Mouse (Mus musculus) hindbrain, embryonic 12.5 days (tissue): ENCODE data around the gene Lman2l. TPM values are rescaled to one million over a fixed set of nuclear protein-coding genes. Genes with fewer than 3 reads are reported as not detected.

Source experiments
- ATAC-seq: fragments of 200-750 bp; cut with Nextera tagmentation; 2 replicates; pipeline ENCODE4 v1.8.0; 2017; ENCODE audit warnings: moderate TSS enrichment; ENCODE audit not compliant: low FRiP score
- H3K27ac ChIP-seq: fragments of 300-500 bp; sonication (generic); 2 replicates; pipeline ENCODE4 v1.5.1; 2016; ENCODE audit warnings: mild to moderate bottlenecking
- H3K27me3 ChIP-seq: fragments of 300-500 bp; sonication (generic); 2 replicates; pipeline ENCODE4 v1.6.1; 2016; ENCODE audit warnings: mild to moderate bottlenecking
- H3K36me3 ChIP-seq: fragments of 300-500 bp; sonication (generic); 2 replicates; pipeline ENCODE4 v1.6.1; 2016; ENCODE audit warnings: mild to moderate bottlenecking
- H3K4me1 ChIP-seq: fragments of 300-500 bp; sonication (generic); 2 replicates; pipeline ENCODE4 v1.6.1; 2016
- H3K4me2 ChIP-seq: fragments of 300-500 bp; sonication (generic); replicated peaks from 2 replicates; pipeline ENCODE4 v1.6.1; 2016; ENCODE audit warnings: mild to moderate bottlenecking
- H3K4me3 ChIP-seq: fragments of 300-500 bp; sonication (generic); 2 replicates; pipeline ENCODE4 v1.5.1; 2016; ENCODE audit warnings: mild to moderate bottlenecking
- H3K9ac ChIP-seq: fragments of 300-500 bp; sonication (generic); 2 replicates; pipeline ENCODE4 v1.6.1; 2016; ENCODE audit warnings: mild to moderate bottlenecking, moderate library complexity
- H3K9me3 ChIP-seq: fragments of 300-500 bp; sonication (generic); replicated peaks from 2 replicates; pipeline ENCODE4 v1.6.1; 2016; ENCODE audit warnings: mild to moderate bottlenecking
- WGBS: fragments of 180-500 bp; shearing (Covaris S2); methylation state at CpG from one replicate; pipeline ENCODE4 v1.1.7; 2016; 5-methylcytosine and 5-hydroxymethylcytosine counted together
- polyA plus RNA-seq: library from polyadenylated mRNA; unstranded; fragments of >200 nt; fragmentation: Nextera tagmentation; extraction: Ambion mirVana; gene quantifications from 2 replicates; pipeline ENCODE4 v1.2.1, GENCODE M21; 2016

Lman2l gene
- 74.3 and 76.7 TPM in 2 replicates for polyA plus RNA-seq

GRCm38 (mm10) chr1:36444471-36445464, at the start of gene Lman2l:
TSS of gene Lman2l (minus strand) at chr1:36445271.
- peak within 1 kb of the TSS; percentile 78 for H3K4me3 ChIP-seq
- WGBS: under 1% methylated on average over 57 of the region's 57 CpGs
- peak; percentile 99 for ATAC-seq

DNA sequence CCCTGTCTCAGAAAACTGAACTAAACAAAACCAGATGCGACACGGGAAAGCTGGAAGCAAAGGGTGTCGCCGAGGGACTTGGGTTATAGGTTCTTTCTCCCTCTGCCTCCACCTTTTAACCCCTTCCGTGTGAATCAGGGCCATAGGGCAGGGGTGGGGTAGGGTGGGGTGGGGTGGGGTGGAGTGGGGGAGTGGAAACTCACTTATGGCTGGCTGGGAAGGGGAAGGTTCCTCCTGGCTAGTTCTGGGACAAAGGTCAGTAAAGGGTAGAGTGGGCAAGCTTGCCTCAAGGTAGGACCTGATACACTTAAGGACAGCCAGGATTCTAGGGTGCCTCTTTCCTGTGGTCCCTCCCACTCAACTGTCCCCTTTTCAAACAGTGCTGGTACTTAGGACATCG, 48.2 kb upstream of the Lman2l start:
- Histone ChIP-seq H3K4me1 (peaks cover 6% of the 10 kb centered on the region; the same call in 1 of the 2 replicates), H3K4me2 (no peak overlapping the region), H3K9me3 (no peaks in the 10 kb centered on the region), H3K27ac (no peak overlapping the region), H3K4me3 (no peak overlapping the region), H3K9ac (no peak overlapping the region), H3K27me3 (no peaks in the 10 kb centered on the region), H3K36me3 (peaks cover 3% of the 10 kb centered on the region; the same call in 1 of the 2 replicates)
- WGBS: 73% methylated on average over 6 of the region's 6 CpGs
- ATAC-seq: no peak

More at GRCm38 (mm10) chr1:36444471-36445464, at the start of gene Lman2l:
- no peaks in the 10 kb centered on the region for H3K27me3 ChIP-seq
- H3K4me2 ChIP-seq: peak within 1 kb of the TSS; percentile 75
- peak within 1 kb of the TSS; percentile 78 for H3K9ac ChIP-seq
- H3K36me3 ChIP-seq: peaks cover 8% of the 10 kb centered on the region; the same call in 1 of the 2 replicates
- peak within 1 kb of the TSS; percentile 88 for H3K27ac ChIP-seq
- H3K9me3 ChIP-seq: no peaks in the 10 kb centered on the region
- peaks cover 10% of the 10 kb centered on the region for H3K4me1 ChIP-seq

GRCm38 (mm10) chr1:36492416-36493139, 47.5 kb upstream of the Lman2l start:
- no peaks in the 10 kb centered on the region for H3K9me3 ChIP-seq
- no peak overlapping the region for H3K4me3 ChIP-seq
- H3K36me3 ChIP-seq: no peaks in the 10 kb centered on the region
- H3K9ac ChIP-seq: no peak overlapping the region
- 50% methylated on average over 9 of the region's 9 CpGs for WGBS
- ATAC-seq: 0 out of 2 replicates have a peak, but pooled peaks have one; percentile 43
- peaks cover 6% of the 10 kb centered on the region; the same call in 1 of the 2 replicates for H3K4me1 ChIP-seq
- H3K27ac ChIP-seq: no peak overlapping the region
- no peak overlapping the region for H3K4me2 ChIP-seq
- H3K27me3 ChIP-seq: no peaks in the 10 kb centered on the region

DNA sequence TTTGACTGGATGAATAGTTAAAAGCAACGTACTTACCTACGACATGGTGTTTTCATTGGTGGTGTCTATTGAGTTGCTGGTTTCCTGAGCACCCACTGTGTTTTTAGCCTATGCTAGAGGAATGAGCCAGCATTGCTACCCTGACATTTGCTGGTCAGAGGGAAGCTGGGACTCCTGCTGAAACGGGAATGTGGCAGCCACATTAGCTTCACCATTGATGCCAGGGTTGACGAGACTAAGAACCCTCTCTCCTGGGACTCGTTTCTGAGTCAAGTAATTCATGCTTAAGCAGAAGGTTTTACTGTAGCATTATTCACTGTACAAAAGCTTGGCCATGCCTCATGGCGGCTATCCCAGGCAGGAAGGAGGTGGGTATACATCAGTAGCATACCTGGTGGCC, 44.6 kb upstream of the Lman2l start:
- H3K9ac ChIP-seq: no peak overlapping the region
- H3K4me2 ChIP-seq: no peak overlapping the region
- no peaks in the 10 kb centered on the region for H3K9me3 ChIP-seq
- 71% methylated on average over 6 of the region's 6 CpGs for WGBS
- no peak overlapping the region for H3K27ac ChIP-seq
- no peaks in the 10 kb centered on the region for H3K36me3 ChIP-seq
- no peak overlapping the region for H3K4me3 ChIP-seq
- peaks cover 12% of the 10 kb centered on the region; the same call in 1 of the 2 replicates for H3K4me1 ChIP-seq
- no peaks in the 10 kb centered on the region for H3K27me3 ChIP-seq
- ATAC-seq: no peak

DNA sequence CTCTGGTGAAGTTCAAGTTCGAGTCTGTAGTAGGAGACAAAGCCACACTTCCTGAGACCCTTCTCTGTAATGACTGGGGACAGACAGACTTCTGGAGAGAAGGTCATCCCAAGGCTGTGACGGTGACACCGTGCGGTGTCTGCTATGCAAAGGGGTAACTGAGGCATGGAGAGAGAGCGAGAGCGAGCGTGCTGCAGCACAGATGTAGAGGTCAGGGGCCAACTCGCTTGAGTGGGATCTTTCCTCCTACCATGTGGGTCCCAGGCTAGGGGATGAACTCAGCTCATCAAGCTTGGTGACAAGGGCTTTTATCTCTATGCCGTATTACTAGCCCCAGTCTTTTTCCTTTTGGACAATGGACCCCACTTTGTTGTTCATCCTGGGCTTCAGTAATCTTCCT, 42.0 kb upstream of the Lman2l start:
- peaks cover 7% of the 10 kb centered on the region; the same call in 1 of the 2 replicates for H3K4me1 ChIP-seq
- no peaks in the 10 kb centered on the region for H3K36me3 ChIP-seq
- H3K9me3 ChIP-seq: no peaks in the 10 kb centered on the region
- H3K9ac ChIP-seq: no peak overlapping the region
- H3K4me2 ChIP-seq: no peak overlapping the region
- 45% methylated on average over 9 of the region's 9 CpGs for WGBS
- H3K27ac ChIP-seq: no peak overlapping the region
- H3K27me3 ChIP-seq: no peaks in the 10 kb centered on the region
- ATAC-seq: no peak
- H3K4me3 ChIP-seq: no peak overlapping the region

GRCm38 (mm10) chr1:36485080-36485479, 40.0 kb upstream of the Lman2l start:
- WGBS: 88% methylated on average over 7 of the region's 7 CpGs
- H3K27ac ChIP-seq: no peak overlapping the region
- no peak for ATAC-seq

GRCm38 (mm10) chr1:36483825-36484224, 38.8 kb upstream of the Lman2l start:
- no peak overlapping the region for H3K9ac ChIP-seq
- no peak for ATAC-seq
- no peaks in the 10 kb centered on the region for H3K9me3 ChIP-seq
- no peaks in the 10 kb centered on the region for H3K36me3 ChIP-seq
- H3K27me3 ChIP-seq: no peaks in the 10 kb centered on the region
- H3K4me2 ChIP-seq: no peak overlapping the region
- peaks cover 6% of the 10 kb centered on the region; the same call in 1 of the 2 replicates for H3K4me1 ChIP-seq
- H3K4me3 ChIP-seq: no peak overlapping the region
- H3K27ac ChIP-seq: no peak overlapping the region
- WGBS: 67% methylated on average over 4 of the region's 4 CpGs

More at GRCm38 (mm10) chr1:36485080-36485479, 40.0 kb upstream of the Lman2l start:
- Histone ChIP-seq H3K9ac (no peak overlapping the region), H3K27me3 (no peaks in the 10 kb centered on the region), H3K4me3 (no peak overlapping the region), H3K4me2 (no peak overlapping the region), H3K9me3 (no peaks in the 10 kb centered on the region), H3K36me3 (no peaks in the 10 kb centered on the region), H3K4me1 (peaks cover 6% of the 10 kb centered on the region; the same call in 1 of the 2 replicates)

DNA sequence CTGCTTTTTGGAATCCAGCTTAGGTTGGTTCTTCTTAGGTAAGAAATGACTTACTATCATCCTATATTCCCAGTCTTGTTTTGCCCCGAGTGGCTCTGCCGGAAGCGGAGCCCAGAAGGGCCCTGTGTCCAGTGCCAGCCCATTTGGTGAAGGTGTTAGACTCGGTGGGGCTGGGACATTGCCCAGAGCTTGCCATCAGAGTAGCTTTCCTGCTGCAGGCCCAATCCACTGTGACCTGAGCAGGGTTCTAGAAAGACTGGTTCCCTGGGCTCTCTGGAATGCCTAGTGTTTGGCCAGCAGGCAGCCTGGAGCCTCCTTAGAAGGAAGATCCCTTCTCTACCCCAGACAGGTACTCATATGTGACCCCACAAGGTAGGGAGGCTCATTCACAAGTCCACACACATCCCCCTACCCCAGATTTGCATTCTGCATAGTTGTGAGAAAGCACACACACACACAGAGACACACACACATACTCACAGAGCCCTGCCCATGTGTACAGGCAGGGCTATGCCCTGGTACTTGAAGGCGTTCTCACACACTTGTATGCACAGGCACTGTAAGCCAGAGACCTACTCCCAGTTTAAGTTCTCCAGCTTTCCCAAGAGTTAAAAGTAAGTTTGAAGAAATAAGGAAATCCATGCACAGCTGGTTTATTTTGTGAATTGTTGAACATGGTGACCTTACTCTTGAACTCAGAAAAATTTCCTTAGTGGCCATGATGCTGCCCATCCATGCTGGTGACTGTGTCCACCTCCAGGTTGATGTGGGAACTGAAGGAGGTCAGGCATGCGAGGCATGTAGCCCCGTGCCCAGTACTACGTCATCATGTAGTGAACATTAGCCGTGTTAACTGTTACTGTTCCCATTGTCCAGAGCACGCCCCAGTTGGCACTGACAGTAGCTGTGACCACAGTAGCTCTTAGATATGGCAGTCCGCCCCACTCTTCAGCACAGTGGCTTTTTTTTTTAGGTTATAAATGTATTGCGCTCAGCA, 35.1 kb upstream of the Lman2l start:
- Histone ChIP-seq H3K4me1 (peaks cover 22% of the 10 kb centered on the region), H3K4me2 (no peak overlapping the region), H3K4me3 (no peak overlapping the region), H3K27me3 (no peaks in the 10 kb centered on the region), H3K27ac (no peak overlapping the region), H3K9me3 (no peaks in the 10 kb centered on the region), H3K9ac (no peak overlapping the region), H3K36me3 (no peaks in the 10 kb centered on the region)
- 89% methylated on average over 12 of the region's 12 CpGs for WGBS
- no peak for ATAC-seq

DNA sequence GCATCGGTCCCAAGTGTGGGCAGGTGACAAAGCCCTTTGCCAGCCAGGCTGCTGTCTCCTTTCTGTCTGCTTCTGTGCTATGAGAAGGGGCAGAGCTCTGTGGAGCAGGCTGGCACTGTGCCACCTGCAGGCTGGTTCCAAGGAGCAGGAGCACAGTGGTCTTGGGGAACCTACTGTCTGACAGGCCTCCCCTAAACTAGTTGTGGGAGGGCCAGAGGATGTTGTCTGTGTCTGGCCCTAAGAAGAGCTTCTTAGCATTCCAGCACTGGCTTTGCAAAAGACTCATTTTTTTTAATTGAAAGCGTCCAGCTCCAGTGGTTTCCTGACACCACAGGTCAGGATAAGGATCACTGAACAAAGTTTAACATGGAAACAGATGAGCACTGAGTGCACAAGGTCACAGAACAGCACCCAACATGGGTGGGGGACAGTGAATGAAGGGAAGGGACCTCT, 33.3 kb upstream of the Lman2l start:
- WGBS: 66% methylated on average over 2 of the region's 2 CpGs
- no peaks in the 10 kb centered on the region for H3K27me3 ChIP-seq
- ATAC-seq: no peak
- H3K36me3 ChIP-seq: no peaks in the 10 kb centered on the region
- peaks cover 40% of the 10 kb centered on the region for H3K4me1 ChIP-seq
- H3K4me3 ChIP-seq: no peak overlapping the region
- no peak overlapping the region for H3K27ac ChIP-seq
- no peaks in the 10 kb centered on the region for H3K9me3 ChIP-seq
- no peak overlapping the region for H3K4me2 ChIP-seq
- H3K9ac ChIP-seq: no peak overlapping the region

DNA sequence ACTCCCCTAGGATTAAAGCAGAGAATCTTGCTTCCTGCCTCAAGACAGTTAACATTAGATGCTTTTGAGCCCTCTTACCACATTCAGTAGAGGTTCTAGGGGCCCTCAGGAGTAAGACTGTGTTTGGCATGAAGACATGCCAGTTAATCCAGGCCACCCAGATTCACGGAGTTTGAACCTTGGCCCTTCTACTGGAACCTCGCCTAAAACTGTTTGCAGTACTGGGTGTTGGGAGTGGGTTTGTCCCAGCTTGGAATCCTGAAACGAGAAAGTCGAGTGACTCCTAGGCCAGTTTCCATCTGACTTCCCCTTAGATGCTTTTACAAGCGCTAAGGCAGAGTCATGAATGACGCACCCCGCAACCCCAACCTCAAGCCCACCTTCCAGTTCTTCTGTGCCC, 31.4 kb upstream of the Lman2l start:
- ATAC-seq: no peak
- H3K4me2 ChIP-seq: no peak overlapping the region
- no peaks in the 10 kb centered on the region for H3K36me3 ChIP-seq
- H3K27me3 ChIP-seq: no peaks in the 10 kb centered on the region
- H3K4me3 ChIP-seq: no peak overlapping the region
- H3K4me1 ChIP-seq: peaks cover 49% of the 10 kb centered on the region
- H3K27ac ChIP-seq: no peak overlapping the region
- WGBS: 81% methylated on average over 7 of the region's 7 CpGs
- H3K9ac ChIP-seq: no peak overlapping the region
- H3K9me3 ChIP-seq: no peaks in the 10 kb centered on the region

GRCm38 (mm10) chr1:36475480-36476110, 30.5 kb upstream of the Lman2l start:
- Histone ChIP-seq H3K4me2 (peak overlapping the region; percentile 74), H3K9me3 (no peaks in the 10 kb centered on the region), H3K4me1 (peaks cover 52% of the 10 kb centered on the region), H3K9ac (peak overlapping the region; percentile 39; the same call in 1 of the 2 replicates), H3K27me3 (no peaks in the 10 kb centered on the region), H3K27ac (0 out of 2 replicates have a peak overlapping the region, but pooled peaks have one; percentile 46), H3K4me3 (no peak overlapping the region; the same call in 1 of the 2 replicates), H3K36me3 (no peaks in the 10 kb centered on the region)
- ATAC-seq: no peak
- 49% methylated on average over 8 of the region's 8 CpGs for WGBS
